Mouse (Mus musculus) ES-Bruce4 (cell line): ENCODE data around the gene Ctnna2.

ENCODE experiments used
- CTCF ChIP-seq: IDR thresholded peaks from one replicate; pipeline ENCODE4 v1.8.1; 2011; ENCODE audit warnings: low read depth, low read length
- POLR2A ChIP-seq: IDR thresholded peaks from one replicate; pipeline ENCODE4 v1.8.1; 2011; ENCODE audit warnings: low read length; ENCODE audit not compliant: insufficient read depth

DNA sequence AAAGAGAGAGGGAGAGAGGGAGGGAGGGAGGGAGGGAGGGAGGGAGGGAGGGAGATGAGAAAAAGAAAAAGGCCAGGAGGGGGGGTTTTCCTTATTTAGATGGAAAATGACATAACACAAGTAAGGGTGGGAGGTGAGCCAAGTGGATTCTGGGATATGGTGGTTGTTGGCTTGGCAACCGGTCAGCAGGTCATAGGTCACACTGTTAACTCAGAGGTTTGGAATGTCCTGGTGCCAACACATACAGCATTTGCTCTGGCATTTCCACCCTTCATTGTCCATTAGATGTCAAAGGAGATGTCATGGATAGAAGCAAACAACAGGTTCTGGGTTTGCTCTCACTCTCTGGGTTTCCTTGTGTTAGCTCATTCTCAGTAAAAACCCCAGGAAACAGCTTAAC, 17.5 kb downstream of the Ctnna2 start:
- TF ChIP-seq POLR2A (no peak), CTCF (no peak)
